20 mouse cellular contexts compared by ENCODE assay signal in the genomic region with DNA sequence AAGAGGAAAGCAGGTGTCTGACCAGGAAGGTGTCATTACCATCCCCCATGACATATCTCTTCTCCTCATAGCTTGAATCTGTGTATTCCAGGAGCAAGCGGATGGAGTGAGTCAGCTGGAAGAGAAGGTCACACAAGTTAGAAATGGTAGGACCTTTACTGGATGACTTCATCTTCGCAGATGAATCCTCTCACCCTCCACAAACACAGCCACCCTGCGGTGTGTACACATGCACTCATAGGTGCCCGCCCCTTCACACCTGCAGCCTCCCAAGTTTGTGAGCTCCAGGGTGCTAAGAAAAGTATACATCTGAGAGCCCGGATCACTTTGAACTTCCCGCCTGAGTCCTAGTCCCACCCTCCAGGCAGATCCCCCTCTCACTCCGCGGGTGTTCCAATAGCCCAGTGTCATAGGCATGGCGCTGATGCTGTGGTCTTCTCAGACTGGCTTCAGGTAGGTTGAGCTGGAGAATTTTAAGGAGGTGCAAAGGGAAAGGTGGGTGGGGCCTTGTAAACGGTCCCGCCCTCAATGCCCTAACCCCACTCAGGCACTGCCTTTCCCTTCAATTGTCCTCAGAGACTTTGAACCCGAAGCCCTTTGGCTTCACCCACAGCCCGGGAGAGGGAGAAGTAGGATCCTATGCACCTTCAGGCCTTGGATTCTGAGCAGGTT. TPM values are rescaled to one million over a fixed set of nuclear protein-coding genes. Genes with fewer than 3 reads are reported as not detected.
DNase-seq lines count a peak whose midpoint lies in the region; ATAC-seq and TF ChIP-seq lines count a peak whose summit lies in the region.
"Had no signal": no experiment of that assay in that cellular context is flagged by ENCODE, and none has a peak within 500 bp of the region (broad histone marks: within the 10 kb centered on the region; RNA-seq: fewer than 3 reads in every experiment).

A gene (minus strand): TSS at position 560 of the 672 bp plus-strand sequence.

- no peak for TF ChIP-seq CTCF in Patski (IDR thresholded peaks at IDR 0.05)

- intact Hi-C loops in left cerebral cortex, postnatal 25 days (cut with DNase I), result no loop called here

- ATAC-seq in Patski, result peak; percentile 2
- ATAC-seq in neutrophil, adult 5-6 weeks (ENCODE audit: extremely low read depth, insufficient number of reproducible peaks, low FRiP score, poor library complexity, severe bottlenecking), result 0 out of 2 replicates have a peak, but pooled peaks have one; percentile 11
- ATAC-seq: forebrain, embryonic 14.5 days; hindbrain, postnatal 0 days; midbrain, embryonic 15.5 days had no signal

- POLR2A ChIA-PET in Patski (lab: Charles Lee), result interaction anchor here (0.8 kb wide), 1 partner anchor 47 kb away, joined by 3 read pairs; no protein-coding TSS in a partner anchor

- in situ Hi-C loops in Patski (cut with MboI; ENCODE audit: low pct_unique_long_range_greater_than_20kb), result no loop called here

- CTCF ChIA-PET in Patski (lab: Charles Lee), result interaction anchor here (1.0 to 1.3 kb wide), 4 partner anchors 14 to 44 kb away, joined by 3 to 6 read pairs (median 3); a partner anchor contains a TSS

- DNase-seq in heart, adult 11 months, result peak; percentile 83
- DNase-seq in heart, postnatal 4 days, result no peak
- no peak for DNase-seq in Patski (ENCODE audit: low read depth, low spot score)
- peak; percentile 67 for DNase-seq in large intestine, adult 2 months (ENCODE audit: low read depth, low spot score)
- DNase-seq in urinary bladder, postnatal 14 days (ENCODE audit: low spot score), result no peak
- no peak for DNase-seq in cerebellum, adult 11-12 months
- no peak for DNase-seq in left cerebral cortex, postnatal 25 days (ENCODE audit: low spot score in 2 of 2)
- DNase-seq: cerebellum, adult 9-11 months; gastrocnemius, postnatal 25 days; heart, postnatal 36 days; layer of hippocampus, adult 9-11 months; lung, adult 2 months; right cerebral cortex, postnatal 25 days had no signal

- 25% methylated on average over 13 of the region's 13 CpGs for WGBS in large intestine, adult 2 months

- H3K27me3 ChIP-seq in Patski, result no peaks in the 10 kb centered on the region
- H3K27me3 ChIP-seq: kidney, embryonic 15.5 days; midbrain, embryonic 15.5 days had no signal

RNA-seq across cellular contexts. Expression of the gene that starts here (rescaled TPM):
- not detected for total RNA-seq in heart, postnatal 4 days (2021)
- polyA plus RNA-seq in Patski (2021), result not detected
- 11.5 and 90.4 TPM in 2 replicates for polyA plus RNA-seq in large intestine, adult 2 months (2012; rRNA removed)
- total RNA-seq in neutrophil, adult 5-6 weeks (2017), result not detected in 2 replicates
- not detected for total RNA-seq in left cerebral cortex, postnatal 25 days (2021)
- total RNA-seq: gastrocnemius, postnatal 25 days; heart, postnatal 36 days; hindbrain, postnatal 0 days; MEL had no signal
- polyA plus RNA-seq: C2C12; forebrain, embryonic 14.5 days had no signal

Comparison
In these comparisons a context has a peak if more than half of its experiments do, and no peak if none do; other contexts are left out.
1. RNA of the gene that starts here (polyA plus RNA-seq): 11.5 to 90.4 TPM in large intestine, adult 2 months; not detected in Patski (single experiment); every median in the first group is over 10 times any median in the second.
2. DNase-seq: peak in heart, adult 11 months (single experiment) and large intestine, adult 2 months (single experiment); none in heart, postnatal 4 days (single experiment), Patski (single experiment), urinary bladder, postnatal 14 days (single experiment), cerebellum, adult 11-12 months (single experiment) and left cerebral cortex, postnatal 25 days (0 of 2).
3. Peak in ATAC-seq in Patski; RNA of the gene not detected or under 1 TPM.
4. Peak in ATAC-seq in neutrophil, adult 5-6 weeks; RNA of the gene not detected or under 1 TPM.